Mouse (Mus musculus) bone marrow, adult 2 months (tissue): ENCODE data around the gene Lrrtm4.

Experiments
- CTCF ChIP-seq: fragments of 200-500 bp; IDR thresholded peaks from 2 replicates; pipeline ENCODE4 v1.5.1; 2011; ENCODE audit warnings: low read length, control low read depth; ENCODE audit not compliant: control insufficient read depth, insufficient read depth
- POLR2A ChIP-seq: fragments of 200-500 bp; IDR thresholded peaks from 2 replicates; pipeline ENCODE4 v1.6.1; 2011; ENCODE audit warnings: low read depth, mild to moderate bottlenecking, control low read depth, low read length, borderline replicate concordance; ENCODE audit not compliant: control insufficient read depth

- TF ChIP-seq CTCF (no peak), POLR2A (no peak)
Measured at GRCm38 (mm10) chr6:80357092-80357491, 338.4 kb downstream of the Lrrtm4 start.
